32 mouse cellular contexts compared by ENCODE assay signal in genomic region chr1:87106536-87106935, GRCm38 (mm10). TPM values are rescaled to one million over a fixed set of nuclear protein-coding genes. Genes with fewer than 3 reads are reported as not detected.
A peak's percentile ranks its signal among the peaks of the same experiment; 100 is the strongest.
DNase-seq lines count a peak whose midpoint lies in the region; ATAC-seq and TF ChIP-seq lines count a peak whose summit lies in the region.
"Had no signal": no experiment of that assay in that cellular context is flagged by ENCODE, and none has a peak within 500 bp of the region (broad histone marks: within the 10 kb centered on the region; RNA-seq: fewer than 3 reads in every experiment).

No protein-coding gene starts in this region.

- 66% methylated on average over 8 of the region's 8 CpGs for WGBS in lung, postnatal 0 days

- no peaks in the 10 kb centered on the region for H3K36me3 ChIP-seq in lung, postnatal 0 days (ENCODE audit: insufficient read depth, low read length)
- H3K36me3 ChIP-seq: embryonic facial prominence, embryonic 13.5 days; embryonic facial prominence, embryonic 15.5 days; forebrain, embryonic 10.5 days; forebrain, embryonic 12.5 days; G1E had no signal

- H3K4me1 ChIP-seq in lung, postnatal 0 days (ENCODE audit: insufficient read depth, low read depth, low read length) = no peaks in the 10 kb centered on the region
- H3K4me1 ChIP-seq: embryonic facial prominence, embryonic 15.5 days; forebrain, embryonic 12.5 days had no signal

- no peak overlapping the region for H3K4me3 ChIP-seq in lung, postnatal 0 days (ENCODE audit: low read depth, low read length)
- H3K4me3 ChIP-seq: embryonic facial prominence, embryonic 13.5 days; embryonic facial prominence, embryonic 15.5 days; erythroblast, embryonic 14.5 days; forebrain, embryonic 10.5 days; forebrain, embryonic 12.5 days had no signal

- no peak overlapping the region for H3K4me2 ChIP-seq in lung, postnatal 0 days (replicated peaks; ENCODE audit: low read depth, low read length)
- H3K4me2 ChIP-seq: embryonic facial prominence, embryonic 13.5 days; embryonic facial prominence, embryonic 15.5 days; forebrain, embryonic 12.5 days had no signal

- H3K27me3 ChIP-seq in lung, postnatal 0 days (replicated peaks; ENCODE audit: insufficient read depth, low read length) = no peaks in the 10 kb centered on the region
- H3K27me3 ChIP-seq: CH12.LX; embryonic facial prominence, embryonic 13.5 days; embryonic facial prominence, embryonic 15.5 days; forebrain, embryonic 12.5 days; Patski had no signal

- no peak for TF ChIP-seq EP300 in lung, postnatal 0 days (IDR thresholded peaks at IDR 0.05)

- H3K9me3 ChIP-seq in lung, postnatal 0 days (ENCODE audit: low read length) = no peaks in the 10 kb centered on the region
- H3K9me3 ChIP-seq: embryonic facial prominence, embryonic 13.5 days; embryonic facial prominence, embryonic 15.5 days; forebrain, embryonic 10.5 days; forebrain, embryonic 12.5 days; G1E had no signal

- TF ChIP-seq CTCF in lung, postnatal 0 days (IDR thresholded peaks at IDR 0.05) = no peak

- H3K9ac ChIP-seq in lung, postnatal 0 days (replicated peaks; ENCODE audit: low read depth) = no peak overlapping the region
- H3K9ac ChIP-seq: embryonic facial prominence, embryonic 13.5 days; embryonic facial prominence, embryonic 15.5 days; forebrain, embryonic 12.5 days had no signal

- no peak overlapping the region for H3K27ac ChIP-seq in lung, postnatal 0 days (ENCODE audit: low read length)
- H3K27ac ChIP-seq: embryonic facial prominence, embryonic 13.5 days; embryonic facial prominence, embryonic 15.5 days; forebrain, embryonic 10.5 days; forebrain, embryonic 12.5 days had no signal

- peak; percentile 26 to 79 for DNase-seq in adrenal gland, adult (ENCODE audit: inconsistent age in 2 of 2, low spot score in 1 of 2)
- no peak for DNase-seq in adrenal gland, postnatal 4 days (ENCODE audit: low spot score in 2 of 2)
- peak; percentile 23 for DNase-seq in adrenal gland, postnatal 14 days
- no peak for DNase-seq in adrenal gland, postnatal 10 days
- DNase-seq in lung, postnatal 0 days (ENCODE audit: low spot score) = peak; percentile 33
- DNase-seq in lung, postnatal 14 days = no peak
- peak; percentile 22 for DNase-seq in adipocyte (ENCODE audit: low spot score)
- DNase-seq: B cell, adult 2 months; cerebellum, adult 11 months; cerebellum, adult 18-20 months; cerebellum, adult 8-10 months; cerebellum, adult 9-11 months; cerebellum, postnatal 14 days; cerebellum, postnatal 36 days; embryo, embryonic 11 days had no signal

- no peak for ATAC-seq in lung, postnatal 0 days
- ATAC-seq: activated CD4-positive, CD25-positive, alpha-beta regulatory T cell, adult 4 months; CD4-positive, CD25-positive, alpha-beta regulatory T cell, adult 4 months; forebrain, embryonic 14.5 days; forebrain, embryonic 16.5 days; Patski had no signal

RNA-seq across cellular contexts. Expression of gene Alpi, which starts 5.1 kb away (rescaled TPM):
- total RNA-seq in adrenal gland, postnatal 4 days (2021) = not detected
- not detected in 2 replicates for total RNA-seq in adrenal gland, postnatal 14 days (2021)
- not detected for total RNA-seq in adrenal gland, postnatal 10 days (2021)
- not detected in 2 replicates for polyA plus RNA-seq in lung, postnatal 0 days (2015; fragmentation: Nextera tagmentation; extraction: Ambion mirVana)
- total RNA-seq: adrenal gland, adult 18-20 months; CH12.LX; common myeloid progenitor, adult 5-6 weeks; G1E had no signal
- polyA plus RNA-seq: activated CD4-positive, CD25-positive, alpha-beta regulatory T cell, adult 4 months; brain, embryonic 14.5 days; CD4-positive, CD25-positive, alpha-beta regulatory T cell, adult 4 months; embryonic facial prominence, embryonic 11.5 days; embryonic facial prominence, embryonic 13.5 days; embryonic facial prominence, embryonic 15.5 days; erythroblast, embryonic 14.5 days; forebrain, embryonic 10.5 days; forebrain, embryonic 12.5 days; forebrain, embryonic 14.5 days; forebrain, embryonic 16.5 days; frontal cortex, adult 2 months; G1E had no signal

RNA-seq across cellular contexts. Expression of gene Alppl2, which starts 16.8 kb away (rescaled TPM):
- not detected for total RNA-seq in adrenal gland, postnatal 4 days (2021)
- total RNA-seq in adrenal gland, postnatal 14 days (2021) = not detected in 2 replicates
- not detected for total RNA-seq in adrenal gland, postnatal 10 days (2021)
- polyA plus RNA-seq in lung, postnatal 0 days (2015; fragmentation: Nextera tagmentation; extraction: Ambion mirVana) = 0.06 TPM in 1 of 2 replicates, not detected in the other
- total RNA-seq: adrenal gland, adult 18-20 months; CH12.LX; common myeloid progenitor, adult 5-6 weeks; G1E had no signal
- polyA plus RNA-seq: activated CD4-positive, CD25-positive, alpha-beta regulatory T cell, adult 4 months; brain, embryonic 14.5 days; CD4-positive, CD25-positive, alpha-beta regulatory T cell, adult 4 months; embryonic facial prominence, embryonic 11.5 days; embryonic facial prominence, embryonic 13.5 days; embryonic facial prominence, embryonic 15.5 days; erythroblast, embryonic 14.5 days; forebrain, embryonic 10.5 days; forebrain, embryonic 12.5 days; forebrain, embryonic 14.5 days; forebrain, embryonic 16.5 days; frontal cortex, adult 2 months; G1E; Patski had no signal

RNA-seq across cellular contexts. Expression of gene Akp3, which starts 18.2 kb away (rescaled TPM):
- total RNA-seq in adrenal gland, postnatal 4 days (2021) = not detected
- total RNA-seq in adrenal gland, postnatal 14 days (2021) = not detected in 2 replicates
- not detected for total RNA-seq in adrenal gland, postnatal 10 days (2021)
- polyA plus RNA-seq in lung, postnatal 0 days (2015; fragmentation: Nextera tagmentation; extraction: Ambion mirVana) = not detected in 2 replicates
- total RNA-seq: adrenal gland, adult 18-20 months; CH12.LX; common myeloid progenitor, adult 5-6 weeks had no signal
- polyA plus RNA-seq: activated CD4-positive, CD25-positive, alpha-beta regulatory T cell, adult 4 months; CD4-positive, CD25-positive, alpha-beta regulatory T cell, adult 4 months; embryonic facial prominence, embryonic 11.5 days; embryonic facial prominence, embryonic 13.5 days; embryonic facial prominence, embryonic 15.5 days; erythroblast, embryonic 14.5 days; forebrain, embryonic 10.5 days; forebrain, embryonic 12.5 days; forebrain, embryonic 14.5 days; forebrain, embryonic 16.5 days; frontal cortex, adult 2 months; G1E had no signal

RNA-seq across cellular contexts. Expression of gene Ecel1, which starts 49.8 kb away (rescaled TPM):
- 10 to 100 TPM in 1 of 2 experiments, 1 to 10 TPM in 1; 6.9 to 15.1 TPM for total RNA-seq in adrenal gland, postnatal 4 days (2021)
- total RNA-seq in adrenal gland, postnatal 14 days (2021) = 0.70 and 2.6 TPM in 2 replicates
- total RNA-seq in adrenal gland, postnatal 10 days (2021) = 10 to 100 TPM in 1 of 2 experiments, 1 to 10 TPM in 1; 2.4 to 10.1 TPM
- 0.17 and 0.39 TPM in 2 replicates for polyA plus RNA-seq in lung, postnatal 0 days (2015; fragmentation: Nextera tagmentation; extraction: Ambion mirVana)
- total RNA-seq: CH12.LX; common myeloid progenitor, adult 5-6 weeks; G1E had no signal
- polyA plus RNA-seq: erythroblast, embryonic 14.5 days; G1E had no signal

Comparison
In these comparisons a context has a peak if more than half of its experiments do, and no peak if none do; other contexts are left out.
1. DNase-seq: peak in adrenal gland, adult (2 of 2), adrenal gland, postnatal 14 days (single experiment), lung, postnatal 0 days (single experiment) and adipocyte (single experiment); none in adrenal gland, postnatal 4 days (0 of 2), adrenal gland, postnatal 10 days (single experiment) and lung, postnatal 14 days (single experiment).